Comparison of ENCODE assay signal across 17 mouse cellular contexts in genomic region chr9:61427051-61427450, GRCm38 (mm10). TPM values are rescaled to one million over a fixed set of nuclear protein-coding genes. Genes with fewer than 3 reads are reported as not detected.
DNase-seq lines count a peak whose midpoint lies in the region; ATAC-seq lines count a peak whose summit lies in the region.
"Had no signal": no experiment of that assay in that cellular context is flagged by ENCODE, and none has a peak within 500 bp of the region (broad histone marks: within the 10 kb centered on the region; RNA-seq: fewer than 3 reads in every experiment).

No protein-coding gene starts in this region.

- H3K4me3 ChIP-seq in embryonic facial prominence, embryonic 10.5 days = no peak overlapping the region
- H3K4me3 ChIP-seq: embryonic facial prominence, embryonic 12.5 days; liver, embryonic 15.5 days; midbrain, embryonic 10.5 days had no signal

- peak; percentile 84 for DNase-seq in CD4-positive helper T cell, adult 2 months (ENCODE audit: low read depth, low spot score)
- peak; percentile 81 for DNase-seq in thymus, postnatal 14 days
- DNase-seq in embryonic facial prominence, embryonic 10.5 days (ENCODE audit: low spot score) = no peak
- DNase-seq in lung, adult 18-20 months = no peak
- DNase-seq in layer of hippocampus, adult 11-12 months (ENCODE audit: low spot score) = no peak
- DNase-seq: adrenal gland, adult 2 months; cerebellum, postnatal 36 days; heart, postnatal 14 days; kidney, adult 8-10 months; kidney, postnatal 36 days; right cerebral cortex, postnatal 14 days had no signal

- no peaks in the 10 kb centered on the region for H3K9me3 ChIP-seq in embryonic facial prominence, embryonic 10.5 days
- H3K9me3 ChIP-seq: embryonic facial prominence, embryonic 12.5 days; liver, embryonic 15.5 days; midbrain, embryonic 10.5 days had no signal

- H3K27ac ChIP-seq in embryonic facial prominence, embryonic 10.5 days (replicated peaks) = no peak overlapping the region
- H3K27ac ChIP-seq: embryonic facial prominence, embryonic 12.5 days; hindbrain, embryonic 14.5 days; liver, embryonic 15.5 days; midbrain, embryonic 10.5 days had no signal

- H3K4me1 ChIP-seq in embryonic facial prominence, embryonic 10.5 days = peaks cover 4% of the 10 kb centered on the region; the same call in 1 of the 2 replicates
- H3K4me1 ChIP-seq: embryonic facial prominence, embryonic 12.5 days; liver, embryonic 15.5 days; midbrain, embryonic 10.5 days had no signal

- H3K36me3 ChIP-seq in embryonic facial prominence, embryonic 10.5 days (replicated peaks) = no peaks in the 10 kb centered on the region
- H3K36me3 ChIP-seq: embryonic facial prominence, embryonic 12.5 days; liver, embryonic 15.5 days; midbrain, embryonic 10.5 days had no signal

- ATAC-seq in common myeloid progenitor, adult 5-6 weeks (replicated peaks; ENCODE audit: low read depth, poor library complexity, severe bottlenecking) = peak; percentile 89
- peak; percentile 79 for ATAC-seq in monocyte, adult 5-6 weeks (replicated peaks; ENCODE audit: insufficient number of reproducible peaks, low FRiP score, low TSS enrichment, poor library complexity, severe bottlenecking)

- 87% methylated on average over 6 of the region's 6 CpGs for WGBS in embryonic facial prominence, embryonic 10.5 days

- no peaks in the 10 kb centered on the region for H3K27me3 ChIP-seq in embryonic facial prominence, embryonic 10.5 days (replicated peaks; ENCODE audit: low read depth, poor library complexity, severe bottlenecking)
- H3K27me3 ChIP-seq: embryonic facial prominence, embryonic 12.5 days had no signal

RNA-seq across cellular contexts. Expression of gene Tle3, which starts 54.9 kb away (rescaled TPM):
- 42.9 and 67.2 TPM in 2 replicates for total RNA-seq in common myeloid progenitor, adult 5-6 weeks (2017)
- total RNA-seq in monocyte, adult 5-6 weeks (2017) = 96.0 to 177 TPM (median 119 TPM) in 3 replicates
- polyA plus RNA-seq in embryonic facial prominence, embryonic 10.5 days (2016; fragmentation: Nextera tagmentation; extraction: Ambion mirVana) = 50.3 and 51.9 TPM in 2 replicates

Comparison
In these comparisons a context has a peak if more than half of its experiments do, and no peak if none do; other contexts are left out.
1. DNase-seq: peak in CD4-positive helper T cell, adult 2 months (single experiment) and thymus, postnatal 14 days (single experiment); none in embryonic facial prominence, embryonic 10.5 days (single experiment), lung, adult 18-20 months (0 of 2) and layer of hippocampus, adult 11-12 months (single experiment).